Mouse (Mus musculus) olfactory bulb, adult 2 months (tissue): ENCODE data around the gene Spop. TPM values are rescaled to one million over a fixed set of nuclear protein-coding genes. Genes with fewer than 3 reads are reported as not detected.
A peak's percentile ranks its signal among the peaks of the same experiment; 100 is the strongest.

Experiments used
- H3K27ac ChIP-seq: fragments of 200-500 bp; 2 replicates; pipeline ENCODE4 v1.5.1; 2012; ENCODE audit warnings: low read depth, low read length; ENCODE audit not compliant: insufficient read depth
- H3K4me1 ChIP-seq: fragments of 200-500 bp; 2 replicates; pipeline ENCODE4 v1.6.1; 2012; ENCODE audit warnings: low read length; ENCODE audit not compliant: control insufficient read depth, insufficient read depth
- H3K4me3 ChIP-seq: fragments of 200-500 bp; 2 replicates; pipeline ENCODE4 v1.5.1; 2012; ENCODE audit warnings: mild to moderate bottlenecking, low read depth, low read length, moderate library complexity; ENCODE audit not compliant: insufficient read depth
- CTCF ChIP-seq: fragments of 200-500 bp; IDR thresholded peaks from 2 replicates; pipeline ENCODE4 v1.5.1; 2012; ENCODE audit warnings: low read depth, mild to moderate bottlenecking, low read length, moderate library complexity; ENCODE audit not compliant: insufficient read depth
- POLR2A ChIP-seq: fragments of 200-500 bp; IDR thresholded peaks from 2 replicates; pipeline ENCODE4 v1.6.1; 2012; ENCODE audit warnings: mild to moderate bottlenecking, low read depth, low read length, moderate library complexity; ENCODE audit not compliant: insufficient read depth
- WGBS: fragments of 180-500 bp; shearing (Covaris S2); methylation state at CpG from one replicate; pipeline ENCODE4 v1.1.7; 2018; 5-methylcytosine and 5-hydroxymethylcytosine counted together
- polyA plus RNA-seq: library from polyadenylated mRNA; stranded (reverse); fragments of >200 nt; gene quantifications from 2 replicates; pipeline ENCODE4 v1.2.4, GENCODE M21; 2012; ENCODE audit warnings: low replicate concordance; ENCODE audit not compliant: missing spikeins, insufficient read depth, insufficient read length

The Spop gene
- polyA plus RNA-seq, 1 experiment, result not detected

DNA sequence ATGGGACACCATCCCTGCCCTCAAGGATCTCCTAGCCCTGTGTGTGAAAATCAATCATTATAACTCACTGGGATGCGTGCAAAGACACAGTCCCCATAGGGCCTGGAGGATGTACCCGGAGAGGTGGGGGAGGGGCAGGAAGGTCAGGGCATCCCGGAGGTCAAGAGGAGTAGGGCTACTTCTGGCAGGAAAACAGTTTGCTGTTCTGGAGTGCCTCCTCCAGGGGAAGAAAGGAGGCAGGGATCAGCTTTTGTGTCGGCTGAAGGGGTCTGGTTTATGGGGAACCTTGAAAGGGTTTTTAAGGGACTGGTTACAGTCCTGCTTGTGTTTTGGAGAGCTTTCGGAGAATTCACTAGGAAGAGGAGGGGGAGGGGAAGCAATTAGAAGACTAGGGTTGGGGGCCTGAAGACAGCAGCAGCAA, 102.6 kb downstream of the Spop start:
- 25% methylated on average over 5 of the region's 5 CpGs for WGBS
- Histone ChIP-seq H3K4me3 (no peak overlapping the region), H3K27ac (no peak overlapping the region), H3K4me1 (peaks cover 18% of the 10 kb centered on the region)
- TF ChIP-seq CTCF (no peak), POLR2A (no peak)

DNA sequence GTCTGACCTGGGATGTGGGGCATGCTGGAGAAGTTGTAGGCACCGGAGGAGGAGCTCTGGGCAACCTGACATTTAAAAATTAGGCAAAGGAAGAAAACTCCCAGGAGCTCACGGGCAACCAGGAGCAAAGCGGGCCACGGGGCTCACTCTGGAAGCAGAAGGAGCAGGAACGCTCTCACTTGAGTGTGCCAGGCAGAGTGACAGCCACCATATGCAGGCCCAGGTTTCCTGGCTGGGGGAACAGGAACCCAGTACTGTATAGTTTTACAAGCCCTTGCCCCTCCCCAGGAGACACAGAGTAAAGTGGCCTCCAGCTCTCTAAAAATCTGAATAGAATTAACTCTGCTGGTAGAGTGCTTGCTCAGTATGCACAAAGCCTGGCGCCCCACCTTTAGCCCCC, 103.3 kb downstream of the Spop start:
- Histone ChIP-seq H3K4me3 (no peak overlapping the region), H3K4me1 (peaks cover 19% of the 10 kb centered on the region), H3K27ac (no peak overlapping the region)
- WGBS, result 79% methylated on average over 6 of the region's 6 CpGs
- TF ChIP-seq POLR2A, result no peak
- no peak for TF ChIP-seq CTCF

- H3K27ac ChIP-seq, result no peak overlapping the region
Measured at GRCm38 (mm10) chr11:95519299-95519698, 105.4 kb downstream of the Spop start.

DNA sequence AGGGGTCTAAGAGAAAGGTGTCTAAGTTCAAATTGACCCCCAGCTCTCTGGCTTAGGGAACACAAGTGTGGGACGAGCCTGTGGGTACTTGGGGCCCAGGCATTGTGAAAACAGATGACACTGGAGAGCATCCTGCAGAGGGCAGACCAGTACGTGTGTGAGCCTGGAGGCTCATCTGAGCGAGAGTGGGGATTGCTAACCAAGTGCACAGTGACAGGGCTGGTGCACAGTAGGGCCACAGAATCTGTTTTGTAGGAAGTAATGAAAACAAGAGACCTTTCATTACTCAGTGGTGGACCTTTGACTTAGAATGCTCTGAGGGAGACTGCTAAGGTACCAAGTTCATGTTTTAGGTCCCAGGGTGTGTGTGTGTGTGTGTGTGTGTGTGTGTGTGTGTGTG, 106.1 kb downstream of the Spop start:
- TF ChIP-seq POLR2A, result no peak
- TF ChIP-seq CTCF, result no peak
- no peak overlapping the region for H3K4me3 ChIP-seq
- no peak overlapping the region for H3K27ac ChIP-seq
- H3K4me1 ChIP-seq, result peaks cover 6% of the 10 kb centered on the region
- 69% methylated on average over 3 of the region's 3 CpGs for WGBS

More at GRCm38 (mm10) chr11:95519299-95519698, 105.4 kb downstream of the Spop start:
- TF ChIP-seq POLR2A (no peak), CTCF (no peak)
- WGBS, result 79% methylated on average over 10 of the region's 10 CpGs
- peaks cover 8% of the 10 kb centered on the region for H3K4me1 ChIP-seq
- no peak overlapping the region for H3K4me3 ChIP-seq

GRCm38 (mm10) chr11:95520456-95521072, 106.7 kb downstream of the Spop start:
- Histone ChIP-seq H3K4me1 (peaks cover 9% of the 10 kb centered on the region), H3K27ac (no peak overlapping the region), H3K4me3 (peak overlapping the region; percentile 33)
- 2% methylated on average over 27 of the region's 27 CpGs for WGBS
- TF ChIP-seq POLR2A (no peak), CTCF (peak; percentile 98)

DNA sequence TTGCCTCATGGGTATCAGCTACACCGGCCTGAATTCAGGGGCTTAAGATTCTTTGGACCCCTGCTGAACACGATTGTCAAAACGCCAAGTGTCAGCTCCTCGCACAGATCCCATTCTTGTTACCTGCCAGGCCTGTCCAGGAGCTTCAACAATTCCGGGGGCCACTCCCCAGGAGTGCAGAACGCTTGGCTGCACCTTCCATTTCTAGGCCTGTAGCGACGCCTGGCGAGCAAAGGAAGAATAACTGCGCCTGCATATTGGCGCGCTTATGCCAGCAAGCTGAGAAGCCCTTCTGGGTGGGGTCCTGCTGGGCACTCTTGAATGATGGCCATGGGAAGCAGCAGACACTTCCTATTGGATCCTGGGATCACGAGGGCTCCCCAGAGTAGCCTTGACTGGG, 107.7 kb downstream of the Spop start:
- no peak overlapping the region for H3K4me3 ChIP-seq

GRCm38 (mm10) chr11:95527307-95527706, 113.4 kb downstream of the Spop start:
- Histone ChIP-seq H3K27ac (no peak overlapping the region), H3K4me1 (peaks cover 5% of the 10 kb centered on the region), H3K4me3 (no peak overlapping the region)
- 83% methylated on average over 8 of the region's 8 CpGs for WGBS
- TF ChIP-seq CTCF, result no peak

More for the DNA sequence above, 107.7 kb downstream of the Spop start:
- under 1% methylated on average over 13 of the region's 13 CpGs for WGBS
- Histone ChIP-seq H3K27ac (no peak overlapping the region), H3K4me1 (peaks cover 9% of the 10 kb centered on the region)
- TF ChIP-seq CTCF (peak; percentile 97), POLR2A (no peak)

DNA sequence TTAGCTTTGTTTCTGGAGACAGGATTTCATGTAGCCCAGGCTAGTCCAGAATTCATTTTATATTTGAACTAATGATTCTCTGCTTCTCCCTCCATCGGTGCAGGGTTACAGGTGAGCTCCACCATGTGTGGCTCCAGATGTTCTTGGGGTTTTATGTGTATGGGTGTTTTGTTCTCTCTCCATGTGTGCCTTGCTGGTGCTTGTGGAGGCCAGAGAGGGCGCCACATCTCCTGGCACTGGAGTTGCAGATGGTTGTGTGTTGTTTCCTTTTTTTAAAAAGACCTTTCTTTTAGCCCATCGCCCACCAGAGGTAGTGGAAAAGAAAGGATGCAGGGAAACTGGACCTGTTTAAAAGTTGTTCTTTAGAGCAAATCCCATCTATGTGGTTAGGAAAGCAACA, 114.4 kb downstream of the Spop start:
- no peak for TF ChIP-seq CTCF
- no peak for TF ChIP-seq POLR2A
- H3K4me1 ChIP-seq, result peaks cover 5% of the 10 kb centered on the region
- WGBS, result 83% methylated on average over 3 of the region's 3 CpGs
- H3K27ac ChIP-seq, result no peak overlapping the region
- H3K4me3 ChIP-seq, result no peak overlapping the region

- Histone ChIP-seq H3K4me3 (no peak overlapping the region), H3K4me1 (no peaks in the 10 kb centered on the region), H3K27ac (no peak overlapping the region)
- 76% methylated on average over 13 of the region's 13 CpGs for WGBS
- no peak for TF ChIP-seq POLR2A
- TF ChIP-seq CTCF, result no peak
Measured at GRCm38 (mm10) chr11:95532353-95533072, 118.6 kb downstream of the Spop start.
